Mouse (Mus musculus): Measurements from ENCODE around the gene Atoh7.

DNA sequence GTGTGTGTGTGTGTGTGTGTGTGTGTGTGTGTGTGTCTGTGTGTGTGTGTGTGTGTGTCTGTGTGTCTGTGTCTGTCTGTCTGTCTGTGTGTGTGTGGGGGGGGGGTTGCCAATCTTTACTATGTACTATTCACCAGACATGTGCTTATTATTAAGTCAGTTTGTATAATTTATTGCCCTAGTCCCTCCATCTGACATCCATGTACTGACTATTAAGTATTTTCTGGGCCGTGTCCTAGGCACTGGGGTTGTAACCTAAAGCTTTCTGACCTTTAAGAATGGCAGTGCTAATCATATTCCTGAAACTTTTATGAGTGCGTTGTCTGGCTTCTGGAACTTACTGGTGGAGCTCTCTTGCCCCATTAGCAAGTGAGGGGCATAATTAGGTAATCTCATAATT lies 2.7 kb upstream of the Atoh7 start:
- TF ChIP-seq CTCF (IDR thresholded peaks at IDR 0.05; ENCODE audit: low read depth): no peak
- TF ChIP-seq EP300 (optimal IDR thresholded peaks at IDR 0.05): no peak

All from stomach, postnatal 0 days (tissue).